ENCODE assay signal across 10 mouse cellular contexts in genomic region chr12:111718656-111719055, GRCm38 (mm10). TPM values are rescaled to one million over a fixed set of nuclear protein-coding genes. Genes with fewer than 3 reads are reported as not detected.
DNase-seq lines count a peak whose midpoint lies in the region; ATAC-seq and TF ChIP-seq lines count a peak whose summit lies in the region.
"Had no signal": no experiment of that assay in that cellular context is flagged by ENCODE, and none has a peak within 500 bp of the region (broad histone marks: within the 10 kb centered on the region; RNA-seq: fewer than 3 reads in every experiment).

No protein-coding gene starts in this region.

- intact Hi-C loops in gastrocnemius, adult 2 months (cut with DNase I) = no loop called here

- H3K36me3 ChIP-seq in embryonic facial prominence, embryonic 13.5 days = peaks cover 12% of the 10 kb centered on the region
- no peaks in the 10 kb centered on the region for H3K36me3 ChIP-seq in hindbrain, embryonic 16.5 days (ENCODE audit: control insufficient read depth, insufficient read depth, low read length)

- no peak for DNase-seq in gastrocnemius, adult 2 months
- DNase-seq in gastrocnemius, adult 18-20 months (ENCODE audit: low spot score) = no peak
- peak; percentile 91 for DNase-seq in brain, adult 2 months (ENCODE audit: low read depth, low spot score)
- no peak for DNase-seq in embryo, embryonic 10 days (ENCODE audit: low spot score)
- no peak for DNase-seq in adrenal gland, postnatal 14 days
- no peak for DNase-seq in thymus, postnatal 4 days
- DNase-seq: gastrocnemius, postnatal 14 days; lung, embryonic 14.5 days had no signal

- WGBS in embryonic facial prominence, embryonic 13.5 days = 22% methylated on average over 8 of the region's 8 CpGs
- WGBS in hindbrain, embryonic 16.5 days = 16% methylated on average over 8 of the region's 8 CpGs

- H3K9ac ChIP-seq in embryonic facial prominence, embryonic 13.5 days = peak overlapping the region; percentile 51; the same call in 1 of the 2 replicates
- no peak overlapping the region for H3K9ac ChIP-seq in hindbrain, embryonic 16.5 days (ENCODE audit: low read depth, low read length)
- H3K9ac ChIP-seq: lung, embryonic 14.5 days had no signal

- H3K4me2 ChIP-seq in embryonic facial prominence, embryonic 13.5 days = peak overlapping the region; percentile 19; the same call in 1 of the 2 replicates
- no peak overlapping the region for H3K4me2 ChIP-seq in hindbrain, embryonic 16.5 days (ENCODE audit: low read length)
- H3K4me2 ChIP-seq: lung, embryonic 14.5 days had no signal

- H3K4me1 ChIP-seq in embryonic facial prominence, embryonic 13.5 days = peaks cover 20% of the 10 kb centered on the region
- H3K4me1 ChIP-seq in hindbrain, embryonic 16.5 days (ENCODE audit: control insufficient read depth, insufficient read depth, low read depth, low read length) = peaks cover 10% of the 10 kb centered on the region

- peak overlapping the region; percentile 66 for H3K27ac ChIP-seq in gastrocnemius, adult 2 months
- peak overlapping the region; percentile 68 for H3K27ac ChIP-seq in embryonic facial prominence, embryonic 13.5 days
- peak overlapping the region; percentile 5 for H3K27ac ChIP-seq in hindbrain, embryonic 16.5 days (ENCODE audit: low read depth, low read length)

- no peaks in the 10 kb centered on the region for H3K27me3 ChIP-seq in embryonic facial prominence, embryonic 13.5 days
- H3K27me3 ChIP-seq in hindbrain, embryonic 16.5 days (replicated peaks; ENCODE audit: control insufficient read depth, insufficient read depth, low read length) = no peaks in the 10 kb centered on the region

- no peak for ATAC-seq in embryonic facial prominence, embryonic 13.5 days (ENCODE audit: insufficient number of reproducible peaks, insufficient read depth, low FRiP score, low TSS enrichment, low read depth)
- ATAC-seq in hindbrain, embryonic 16.5 days = peak; percentile 57; the same call in 1 of the 2 replicates

- peak overlapping the region; percentile 40 for H3K4me3 ChIP-seq in gastrocnemius, adult 2 months
- no peak overlapping the region for H3K4me3 ChIP-seq in embryonic facial prominence, embryonic 13.5 days
- H3K4me3 ChIP-seq in hindbrain, embryonic 16.5 days (ENCODE audit: low read length) = no peak overlapping the region

- no peak for TF ChIP-seq CTCF in gastrocnemius, adult 2 months (IDR thresholded peaks at IDR 0.05)

- H3K9me3 ChIP-seq in embryonic facial prominence, embryonic 13.5 days = no peaks in the 10 kb centered on the region
- no peaks in the 10 kb centered on the region for H3K9me3 ChIP-seq in hindbrain, embryonic 16.5 days (ENCODE audit: control insufficient read depth, low read length)

RNA-seq across cellular contexts. Expression of gene Apopt1, which starts 5.6 kb away (rescaled TPM):
- total RNA-seq in gastrocnemius, adult 2 months (2021) = 10 to 100 TPM; 37.4 to 46.7 TPM
- 10 to 100 TPM; 40.5 to 43.5 TPM for total RNA-seq in gastrocnemius, adult 18-20 months (2021)
- polyA plus RNA-seq in embryonic facial prominence, embryonic 13.5 days (2015; fragmentation: Nextera tagmentation; extraction: Ambion mirVana) = 57.1 and 66.0 TPM in 2 replicates
- 52.9 and 54.7 TPM in 2 replicates for polyA plus RNA-seq in hindbrain, embryonic 16.5 days (2015; fragmentation: Nextera tagmentation; extraction: Ambion mirVana)
- 72.5 and 73.3 TPM in 2 replicates for total RNA-seq in adrenal gland, postnatal 14 days (2021)

RNA-seq across cellular contexts. Expression of gene Bag5, which starts 5.6 kb away (rescaled TPM):
- 10 to 100 TPM; 14.7 to 19.2 TPM for total RNA-seq in gastrocnemius, adult 2 months (2021)
- 10 to 100 TPM; 16.0 to 16.9 TPM for total RNA-seq in gastrocnemius, adult 18-20 months (2021)
- 64.5 and 67.3 TPM in 2 replicates for polyA plus RNA-seq in embryonic facial prominence, embryonic 13.5 days (2015; fragmentation: Nextera tagmentation; extraction: Ambion mirVana)
- polyA plus RNA-seq in hindbrain, embryonic 16.5 days (2015; fragmentation: Nextera tagmentation; extraction: Ambion mirVana) = 65.3 and 65.7 TPM in 2 replicates
- total RNA-seq in adrenal gland, postnatal 14 days (2021) = 32.5 and 34.6 TPM in 2 replicates

RNA-seq across cellular contexts. Expression of gene Klc1, which starts 40.0 kb away (rescaled TPM):
- 10 to 100 TPM; 61.5 to 75.9 TPM for total RNA-seq in gastrocnemius, adult 2 months (2021)
- 10 to 100 TPM; 59.1 to 60.1 TPM for total RNA-seq in gastrocnemius, adult 18-20 months (2021)
- 113 and 122 TPM in 2 replicates for polyA plus RNA-seq in embryonic facial prominence, embryonic 13.5 days (2015; fragmentation: Nextera tagmentation; extraction: Ambion mirVana)
- polyA plus RNA-seq in hindbrain, embryonic 16.5 days (2015; fragmentation: Nextera tagmentation; extraction: Ambion mirVana) = 630 and 654 TPM in 2 replicates
- total RNA-seq in adrenal gland, postnatal 14 days (2021) = 99.9 and 115 TPM in 2 replicates

RNA-seq across cellular contexts. Expression of gene Trmt61a, which starts 40.8 kb away (rescaled TPM):
- total RNA-seq in gastrocnemius, adult 2 months (2021) = 1 to 10 TPM; 3.1 to 3.8 TPM
- 1 to 10 TPM; 2.4 to 3.9 TPM for total RNA-seq in gastrocnemius, adult 18-20 months (2021)
- polyA plus RNA-seq in embryonic facial prominence, embryonic 13.5 days (2015; fragmentation: Nextera tagmentation; extraction: Ambion mirVana) = 12.5 and 13.7 TPM in 2 replicates
- polyA plus RNA-seq in hindbrain, embryonic 16.5 days (2015; fragmentation: Nextera tagmentation; extraction: Ambion mirVana) = 8.8 and 11.1 TPM in 2 replicates
- 14.2 and 15.5 TPM in 2 replicates for total RNA-seq in adrenal gland, postnatal 14 days (2021)

RNA-seq across cellular contexts. Expression of gene Ckb, which starts 46.5 kb away (rescaled TPM):
- 10 to 100 TPM in 1 of 2 experiments, 1 to 10 TPM in 1; 6.7 to 10.8 TPM for total RNA-seq in gastrocnemius, adult 2 months (2021)
- total RNA-seq in gastrocnemius, adult 18-20 months (2021) = 10 to 100 TPM in 1 of 2 experiments, 1 to 10 TPM in 1; 5.9 to 12.2 TPM
- 118 and 135 TPM in 2 replicates for polyA plus RNA-seq in embryonic facial prominence, embryonic 13.5 days (2015; fragmentation: Nextera tagmentation; extraction: Ambion mirVana)
- 1,949 and 2,238 TPM in 2 replicates for polyA plus RNA-seq in hindbrain, embryonic 16.5 days (2015; fragmentation: Nextera tagmentation; extraction: Ambion mirVana)
- 62.6 and 83.5 TPM in 2 replicates for total RNA-seq in adrenal gland, postnatal 14 days (2021)

Comparison
In these comparisons a context has a peak if more than half of its experiments do, and no peak if none do; other contexts are left out.
1. H3K27ac ChIP-seq: peak in every context shown above with its lines; median percentile 68 in embryonic facial prominence, embryonic 13.5 days; 66 in gastrocnemius, adult 2 months; 5 in hindbrain, embryonic 16.5 days.